Mouse (Mus musculus): Measurements from ENCODE around the gene Rptn.

GRCm38 (mm10) chr3:93378146-93378545 lies 15.4 kb upstream of the Rptn start:
- TF ChIP-seq POLR2A (IDR thresholded peaks at IDR 0.05; ENCODE audit: control insufficient read depth in 1 of 2, insufficient read depth in 1 of 2, low read depth in 1 of 2, low read length in 2 of 2, poor library complexity in 1 of 2), result no peak
- no peak for TF ChIP-seq MEF2A (IDR thresholded peaks at IDR 0.05; ENCODE audit: extremely low read depth, insufficient replicate concordance, low read depth, low read length, poor library complexity, severe bottlenecking)
- TF ChIP-seq MXI1 (IDR thresholded peaks at IDR 0.05; ENCODE audit: low read depth, low read length), result no peak
- TF ChIP-seq POLR2AphosphoS2 (IDR thresholded peaks at IDR 0.05; ENCODE audit: low read length), result no peak

Data from MEL (cell line).